Mouse (Mus musculus): ENCODE results near the gene 9530053A07Rik.
"Not testable (repeated sequence)": the region's sequence is repeated elsewhere in the genome, so short reads cannot be mapped to it uniquely, and the experiment has no call there.

Gene 9530053A07Rik

GRCm38 (mm10) chr7:28129166-28129565 lies at the start of gene 9530053A07Rik:
Gene 9530053A07Rik (plus strand): TSS chr7:28129466.
- DNase-seq: no peak

- DNase-seq: peak; percentile 19
Observed at GRCm38 (mm10) chr7:28084215-28084614, 45.1 kb upstream of the 9530053A07Rik start.

DNA sequence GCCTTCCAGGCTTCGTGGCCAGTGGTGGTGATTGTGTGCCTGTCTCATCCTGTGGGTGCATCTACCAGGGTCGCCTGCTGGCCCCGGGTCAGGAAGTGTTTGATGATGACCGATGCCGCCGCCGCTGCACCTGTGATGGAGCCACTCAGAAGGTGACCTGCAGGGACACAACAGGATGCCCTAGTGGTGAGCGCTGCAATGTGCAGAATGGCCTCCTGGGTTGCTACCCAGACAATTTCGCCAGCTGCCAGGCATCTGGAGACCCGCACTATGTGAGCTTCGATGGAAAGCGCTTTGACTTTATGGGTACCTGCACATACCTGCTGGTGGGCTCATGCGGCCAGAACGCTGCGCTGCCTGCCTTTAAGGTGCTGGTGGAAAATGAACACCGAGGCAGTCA lies 43.0 kb upstream of the 9530053A07Rik start:
- no peak for DNase-seq

DNA sequence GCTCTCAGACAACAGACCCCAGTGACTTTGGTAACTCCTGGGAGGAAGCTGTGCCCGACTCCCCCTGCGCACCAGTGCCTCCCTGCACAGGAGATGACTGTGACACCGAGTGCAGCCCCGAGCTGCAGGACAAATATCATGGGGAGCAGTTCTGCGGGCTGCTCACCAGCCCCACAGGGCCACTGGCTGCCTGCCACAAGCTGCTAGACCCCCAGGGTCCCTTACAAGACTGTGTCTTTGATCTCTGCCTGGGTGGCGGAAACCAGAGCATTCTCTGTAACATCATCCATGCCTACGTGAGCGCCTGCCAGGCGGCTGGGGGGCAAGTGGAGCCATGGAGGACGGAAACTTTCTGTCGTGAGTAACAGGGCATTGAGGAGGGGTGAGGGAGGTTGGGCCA lies 35.7 kb upstream of the 9530053A07Rik start:
- no peak for DNase-seq

GRCm38 (mm10) chr7:28099101-28099500 lies 30.2 kb upstream of the 9530053A07Rik start:
- DNase-seq: no peak

DNA sequence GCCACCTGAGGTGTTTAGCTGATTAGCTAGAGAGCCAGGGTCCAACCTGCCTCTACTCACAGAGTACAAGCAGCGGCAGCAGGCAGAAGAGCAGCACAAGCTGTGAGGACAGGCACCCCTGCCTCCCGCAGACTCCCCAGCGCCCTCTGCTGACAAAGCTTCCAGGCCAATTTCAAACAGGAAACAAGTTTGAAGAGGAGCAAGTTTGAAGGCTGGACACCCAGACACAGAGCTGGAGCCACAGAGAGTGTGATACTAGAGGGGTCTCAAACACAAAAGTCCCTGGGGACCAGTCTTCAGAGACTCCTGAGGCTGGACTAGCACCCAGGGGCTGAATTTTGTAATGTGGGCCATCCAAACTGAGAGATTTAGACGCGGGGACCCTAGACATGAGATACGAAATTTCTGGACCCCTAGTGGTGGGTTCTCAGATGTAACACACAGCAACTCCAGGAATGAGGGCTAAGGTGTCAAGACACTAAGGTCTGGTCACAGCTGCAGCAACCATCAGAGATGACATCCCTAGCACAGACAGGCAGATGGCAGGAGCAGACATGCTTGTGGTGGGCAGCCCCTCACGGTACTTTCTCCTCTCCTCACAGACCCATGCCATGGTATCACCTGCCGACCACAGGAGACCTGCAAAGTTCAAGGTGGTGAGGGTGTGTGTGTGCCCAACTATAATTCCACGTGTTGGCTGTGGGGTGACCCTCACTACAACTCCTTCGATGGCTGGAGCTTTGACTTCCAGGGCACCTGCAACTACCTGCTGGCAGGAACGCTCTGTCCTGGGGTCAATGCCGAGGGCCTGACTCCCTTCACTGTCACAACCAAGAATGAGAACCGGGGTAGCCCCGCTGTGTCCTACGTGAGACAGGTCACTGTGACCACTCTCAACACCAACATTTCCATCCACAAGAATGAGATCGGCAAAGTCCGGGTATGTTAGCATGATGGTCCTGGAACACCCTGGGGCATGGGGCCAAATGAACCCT lies 28.4 kb upstream of the 9530053A07Rik start:
- DNase-seq: peak; percentile 42

GRCm38 (mm10) chr7:28102936-28103335 lies 26.3 kb upstream of the 9530053A07Rik start:
- not testable (repeated sequence) for DNase-seq

DNA sequence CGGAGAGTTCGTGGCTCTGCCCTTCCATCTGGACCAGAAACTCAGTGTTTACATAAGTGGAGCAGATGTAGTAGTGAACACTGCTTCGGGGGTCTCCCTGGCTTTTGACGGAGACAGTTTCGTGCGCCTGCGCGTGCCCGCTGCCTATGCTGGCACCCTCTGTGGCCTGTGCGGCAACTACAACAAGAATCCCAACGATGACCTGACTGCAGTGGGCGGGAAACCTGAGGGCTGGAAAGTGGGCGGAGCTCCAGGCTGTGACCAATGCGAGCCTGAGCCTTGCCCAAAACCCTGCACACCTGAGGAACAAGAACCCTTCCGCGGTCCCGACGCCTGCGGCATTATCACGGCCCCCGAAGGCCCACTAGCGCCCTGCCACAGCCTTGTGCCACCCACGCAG lies 24.6 kb upstream of the 9530053A07Rik start:
- DNase-seq: peak; percentile 69

GRCm38 (mm10) chr7:28106241-28106640 lies 23.0 kb upstream of the 9530053A07Rik start:
- no peak for DNase-seq

DNA sequence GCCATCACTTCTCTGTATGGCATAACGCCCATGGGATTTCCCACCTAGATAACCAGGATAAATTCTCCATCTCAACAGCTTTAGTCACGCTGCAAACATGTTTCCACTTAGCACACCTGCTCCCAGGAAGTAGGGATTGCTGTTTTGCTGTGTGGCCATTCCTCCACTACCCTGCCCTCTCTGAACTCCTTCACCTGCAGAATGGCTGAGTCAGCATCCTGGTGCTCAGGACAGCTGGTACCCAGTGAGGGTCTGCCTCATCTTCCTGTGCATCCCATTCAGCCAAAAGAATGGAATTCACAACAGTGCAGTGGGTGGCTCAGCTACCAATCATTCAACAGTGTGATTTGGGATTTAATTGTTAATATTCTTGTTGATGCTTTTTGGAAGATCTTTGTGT lies 14.6 kb upstream of the 9530053A07Rik start:
- DNase-seq: no peak

- DNase-seq: peak; percentile 30
Observed at GRCm38 (mm10) chr7:28137613-28138012, 8.3 kb downstream of the 9530053A07Rik start.

- DNase-seq: peak; percentile 61
Observed at GRCm38 (mm10) chr7:28148263-28148662, 19.0 kb downstream of the 9530053A07Rik start.

- no peak for DNase-seq
Observed at GRCm38 (mm10) chr7:28149841-28150240, 20.6 kb downstream of the 9530053A07Rik start.

- DNase-seq: peak; percentile 37
Observed at GRCm38 (mm10) chr7:28151584-28152221, 22.4 kb downstream of the 9530053A07Rik start.

GRCm38 (mm10) chr7:28153595-28153994 lies 24.3 kb downstream of the 9530053A07Rik start:
- DNase-seq: not testable (repeated sequence)

- no peak for DNase-seq
Observed at GRCm38 (mm10) chr7:28159292-28159691, 30.0 kb downstream of the 9530053A07Rik start.

- DNase-seq: no peak
Observed at GRCm38 (mm10) chr7:28159893-28160292, 30.6 kb downstream of the 9530053A07Rik start.

DNA sequence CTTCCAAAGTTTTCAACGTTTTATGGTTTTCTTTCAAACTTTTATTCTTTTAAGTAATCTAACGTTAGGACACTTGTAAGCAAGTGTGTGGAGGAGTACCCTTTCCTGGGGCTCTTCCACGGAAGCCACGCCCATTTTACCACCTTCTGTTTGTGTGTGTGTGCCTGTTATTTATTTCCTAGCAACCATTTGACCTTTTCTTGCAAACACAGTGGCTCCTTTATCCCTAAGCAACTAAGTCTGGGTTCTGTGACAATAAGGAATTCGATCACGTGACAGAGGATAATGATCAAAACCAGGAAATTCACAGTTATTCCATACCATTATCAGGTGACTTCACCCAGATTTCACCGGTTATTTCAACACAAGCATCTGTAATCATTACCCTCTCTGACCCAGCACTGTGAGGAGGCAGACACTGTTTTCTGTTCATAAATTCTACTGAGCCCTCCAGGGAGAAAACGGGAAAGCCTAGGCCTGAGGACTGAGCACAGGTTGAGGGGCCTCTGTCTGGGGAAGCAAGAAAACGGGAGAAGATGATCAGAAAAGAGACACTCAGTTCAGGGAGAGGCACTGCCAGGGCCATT lies 32.0 kb downstream of the 9530053A07Rik start:
- no peak for DNase-seq

GRCm38 (mm10) chr7:28165406-28165805 lies 36.1 kb downstream of the 9530053A07Rik start:
- no peak for DNase-seq

GRCm38 (mm10) chr7:28168320-28169115 lies 39.3 kb downstream of the 9530053A07Rik start:
- peak; percentile 78 for DNase-seq

GRCm38 (mm10) chr7:28169489-28170422 lies 40.5 kb downstream of the 9530053A07Rik start, which contains the start of gene Fbl:
Gene Fbl (plus strand): TSS chr7:28169710.
- peak; percentile 95 for DNase-seq

Data from kidney, postnatal 14 days (tissue).